Mouse (Mus musculus) embryo, embryonic 10 days (tissue): ENCODE measurements around the gene Usp3.

Experiments
- DNase-seq: peaks from one replicate; pipeline ENCODE4 v3.0.0-alpha.2; 2015; ENCODE audit warnings: low spot score

Usp3 gene

DNA sequence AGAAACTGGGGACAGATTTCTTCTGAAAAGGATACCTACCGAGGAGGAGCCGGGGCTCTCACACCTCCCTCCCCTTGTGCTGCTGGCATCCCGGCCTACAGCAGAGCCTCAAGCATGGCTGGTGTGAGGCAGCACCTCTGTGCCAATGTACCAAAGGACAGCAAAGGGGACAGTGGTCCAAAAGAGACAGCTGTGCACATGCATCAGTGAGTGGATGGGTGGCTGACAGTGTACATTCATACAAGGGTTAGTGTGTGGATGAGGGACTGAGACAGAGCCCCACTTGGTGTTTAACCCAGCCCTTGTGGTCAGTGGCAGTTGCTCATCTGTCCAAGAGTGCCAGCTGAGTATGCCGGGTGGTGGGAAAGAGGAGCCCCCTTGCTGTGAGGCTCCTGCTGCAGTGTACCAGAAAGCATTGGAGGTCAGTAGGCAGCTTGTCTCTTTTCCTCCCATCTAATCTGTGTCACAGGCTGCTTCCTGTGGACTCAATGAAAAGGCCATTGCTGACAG lies 84.0 kb downstream of the Usp3 start:
- DNase-seq: no peak

DNA sequence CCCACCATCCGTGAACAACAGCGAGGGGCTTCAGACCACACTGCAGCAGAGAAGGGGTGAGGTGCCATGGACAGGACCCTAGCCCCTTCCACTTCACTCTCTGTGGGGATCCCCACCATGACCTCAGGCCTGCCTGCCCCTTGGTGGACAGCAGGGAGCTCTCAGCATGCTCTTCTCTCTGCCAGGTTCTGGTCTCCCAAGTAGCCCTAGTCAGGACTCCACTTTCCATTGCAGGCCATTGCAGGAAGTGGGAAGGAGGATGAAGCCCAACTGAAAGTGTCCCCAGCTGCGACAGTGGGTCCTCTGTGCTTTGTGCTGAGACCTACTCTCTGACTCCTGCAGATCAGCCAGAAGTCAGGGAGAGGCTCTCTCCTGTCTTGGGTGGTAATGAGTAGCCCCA lies 85.3 kb downstream of the Usp3 start:
- DNase-seq: no peak

DNA sequence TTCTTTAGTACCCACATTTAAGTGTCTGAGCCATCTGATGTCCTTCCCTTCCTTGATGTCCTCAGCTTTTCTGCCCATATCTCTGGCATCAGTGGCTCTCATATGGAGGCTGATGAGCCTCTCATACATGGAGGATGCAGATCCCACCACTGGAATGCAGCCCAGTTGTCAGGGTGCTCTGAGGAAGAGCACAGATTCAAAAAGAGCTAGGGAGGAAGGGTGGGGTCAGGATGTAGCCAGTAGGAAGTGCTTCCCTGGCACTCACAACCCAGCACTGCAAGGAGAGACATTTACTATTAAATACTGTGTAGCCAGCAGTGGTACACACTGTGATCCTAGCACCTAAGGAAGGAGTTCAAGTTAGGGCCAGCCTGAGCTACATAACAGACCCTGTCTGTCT lies 86.5 kb downstream of the Usp3 start:
- DNase-seq: no peak

DNA sequence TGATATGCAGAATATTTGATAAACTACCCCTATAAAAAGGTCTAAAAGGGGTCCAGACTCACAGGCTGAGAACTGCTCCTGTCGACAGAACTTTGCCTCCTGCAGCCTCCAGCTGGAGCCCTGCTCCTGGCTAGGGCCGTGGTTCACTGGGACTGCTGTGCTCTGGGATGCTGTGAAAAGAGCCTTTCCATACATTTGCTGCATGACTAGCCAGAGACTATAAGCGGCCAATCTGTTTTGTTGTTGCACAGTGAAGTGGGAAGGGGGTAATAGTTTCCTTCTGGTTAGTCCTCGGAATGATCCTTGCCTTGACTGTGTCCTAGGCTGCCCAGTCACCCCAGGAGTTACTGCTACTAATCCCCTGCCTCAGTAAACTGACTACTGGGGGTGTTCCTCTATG lies 86.9 kb downstream of the Usp3 start:
- peak; percentile 77 for DNase-seq

DNA sequence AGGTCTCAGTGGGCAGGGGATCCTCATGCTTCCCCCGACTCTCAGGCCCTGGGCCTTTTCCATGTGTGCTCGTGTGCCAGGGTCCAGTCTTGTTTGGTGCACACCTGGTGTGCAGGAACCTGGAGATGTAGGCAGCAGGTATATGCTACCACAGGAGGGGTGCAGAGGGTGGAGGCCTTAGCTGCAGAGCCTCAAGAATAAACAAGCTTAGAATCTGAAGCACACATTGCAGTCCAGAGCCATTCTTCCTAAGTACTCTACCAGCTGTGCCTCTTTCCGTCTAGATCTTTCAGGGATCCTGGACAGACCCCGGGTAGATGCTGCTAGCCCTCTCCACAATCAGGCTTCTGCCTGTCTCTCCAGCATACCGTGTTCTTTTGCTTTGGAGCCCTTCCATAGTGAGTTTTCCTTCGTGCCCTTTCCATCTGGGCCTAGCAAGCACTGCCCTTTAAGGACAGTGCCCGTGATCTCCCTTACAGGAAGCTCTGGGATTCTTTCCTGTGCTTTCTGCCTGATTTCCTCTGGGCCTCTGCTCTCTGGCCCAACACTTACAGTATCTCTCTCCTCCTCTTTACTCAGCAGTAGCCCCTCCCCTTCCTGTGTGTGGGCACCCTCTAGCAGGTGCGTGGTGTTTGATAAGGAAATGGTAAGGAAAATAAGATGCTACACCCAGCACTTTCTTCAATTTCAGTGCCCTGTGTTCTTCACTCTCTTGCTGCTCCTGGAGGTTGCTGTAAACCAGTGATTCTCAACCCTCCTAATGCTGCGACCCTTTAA lies 87.6 kb downstream of the Usp3 start:
- DNase-seq: no peak

DNA sequence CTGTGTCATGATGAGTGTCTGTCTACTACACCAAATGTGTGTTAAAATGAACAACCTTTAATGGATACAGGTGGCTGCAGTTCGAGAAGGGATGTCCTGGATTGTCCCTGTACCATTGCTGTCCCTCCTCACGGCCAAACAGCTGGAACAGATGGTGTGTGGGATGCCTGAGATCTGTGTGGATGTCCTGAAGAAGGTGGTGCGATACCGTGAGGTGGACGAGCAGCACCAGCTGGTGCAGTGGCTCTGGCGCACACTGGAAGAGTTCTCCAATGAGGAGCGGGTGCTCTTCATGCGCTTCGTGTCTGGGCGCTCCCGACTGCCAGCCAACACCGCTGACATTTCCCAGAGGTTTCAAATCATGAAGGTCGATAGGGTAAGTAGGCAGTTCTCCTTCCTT lies 88.4 kb downstream of the Usp3 start:
- no peak for DNase-seq

DNA sequence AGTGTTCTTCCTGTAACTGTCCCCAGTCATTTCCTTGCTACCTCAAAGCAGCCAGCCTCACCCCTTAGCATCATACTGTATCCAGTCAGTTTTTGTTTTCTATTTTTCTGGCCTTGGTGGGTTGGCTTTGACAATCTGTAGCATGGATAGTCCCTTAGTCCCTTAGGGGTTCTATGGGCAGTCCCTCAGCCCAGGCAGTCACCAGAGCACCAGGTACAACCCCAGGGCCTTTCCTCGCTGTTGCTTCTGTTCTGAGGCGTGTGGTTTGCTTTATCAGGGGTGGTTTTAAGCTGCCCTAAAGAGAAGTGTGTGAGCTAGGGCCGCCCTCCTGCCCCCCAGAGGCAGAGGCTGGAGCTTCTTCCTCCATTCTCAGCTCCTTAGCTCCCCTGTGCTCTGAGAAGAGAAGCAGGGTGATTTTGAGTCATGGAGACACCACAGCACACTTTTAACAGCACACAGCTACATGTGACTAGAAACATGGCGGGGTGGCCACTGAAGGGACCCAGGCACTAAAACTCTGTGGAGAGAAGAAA lies 89.0 kb downstream of the Usp3 start:
- no peak for DNase-seq

DNA sequence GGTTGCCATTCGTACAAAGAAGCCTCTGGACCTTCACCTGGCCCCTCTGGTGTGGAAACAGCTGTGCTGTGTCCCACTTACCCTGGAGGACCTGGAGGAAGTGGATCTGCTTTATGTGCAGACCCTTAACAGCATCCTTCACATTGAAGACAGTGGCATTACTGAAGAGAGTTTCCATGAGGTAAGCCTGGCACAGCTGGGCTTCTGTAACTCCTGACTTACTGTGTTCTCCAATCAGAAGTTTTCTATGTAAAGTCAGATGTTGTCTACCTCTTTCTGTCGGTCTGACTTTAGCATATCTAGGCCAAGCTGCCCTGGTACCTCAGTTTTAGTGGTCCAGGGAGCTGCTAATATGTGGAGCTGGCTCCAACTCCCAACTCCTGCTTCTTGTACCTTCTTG lies 91.7 kb downstream of the Usp3 start:
- no peak for DNase-seq

DNA sequence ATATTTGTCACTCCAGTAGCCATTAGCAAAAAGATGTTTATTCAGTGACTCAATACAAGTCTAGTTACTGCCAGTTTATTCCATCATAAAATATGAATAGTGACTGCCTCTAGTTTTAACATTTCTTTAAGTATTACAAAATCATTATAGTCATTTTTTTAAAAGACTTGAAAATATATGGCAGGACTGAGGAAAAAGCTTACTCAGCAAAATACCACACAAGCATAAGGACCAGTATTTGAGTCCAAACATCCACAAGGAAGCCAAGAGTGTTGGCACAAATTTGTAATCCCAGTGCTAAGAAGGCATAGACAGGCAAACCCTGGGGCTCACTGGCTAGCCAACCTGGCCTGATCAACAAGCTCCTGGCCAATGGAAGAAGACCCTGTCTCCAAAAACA lies 99.0 kb downstream of the Usp3 start:
- DNase-seq: no peak

DNA sequence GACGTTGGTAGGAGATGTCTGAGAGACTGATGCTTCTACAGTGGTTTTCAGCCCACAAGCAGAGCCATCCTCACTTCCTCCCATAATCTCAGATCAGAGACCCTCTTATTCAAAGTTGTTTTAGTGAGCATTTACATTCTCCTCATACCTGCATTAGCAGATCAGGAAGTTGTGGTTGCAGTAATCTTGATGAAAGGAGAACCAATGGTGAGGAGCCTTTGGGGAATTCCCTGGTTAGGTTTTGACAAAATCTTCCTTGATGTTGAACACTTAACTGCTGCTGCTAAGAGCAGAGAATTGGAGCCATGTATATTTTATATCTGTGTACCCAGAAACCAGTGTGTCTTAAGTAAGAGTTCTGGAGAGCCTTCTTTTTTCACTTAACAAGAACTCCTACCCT lies 100.6 kb downstream of the Usp3 start:
- no peak for DNase-seq

DNA sequence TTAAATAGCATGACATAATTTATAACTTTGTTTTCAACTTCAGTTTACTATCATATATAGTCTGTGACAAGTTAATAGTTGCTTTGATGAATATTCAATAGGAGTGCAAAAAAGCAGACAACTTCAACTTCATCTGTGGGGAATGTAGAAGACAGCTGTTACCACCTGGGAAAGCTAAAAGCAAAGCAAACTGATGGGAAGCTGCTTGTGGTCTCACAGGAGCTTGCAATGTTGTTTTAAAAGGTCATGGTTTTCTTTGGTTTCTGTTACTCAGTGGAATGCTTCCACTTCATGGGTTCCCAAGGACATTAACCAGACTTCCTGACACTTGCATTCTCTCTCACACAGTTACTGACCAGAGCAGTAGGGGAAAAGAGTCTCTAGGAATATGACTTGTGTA lies 104.2 kb downstream of the Usp3 start:
- DNase-seq: no peak

DNA sequence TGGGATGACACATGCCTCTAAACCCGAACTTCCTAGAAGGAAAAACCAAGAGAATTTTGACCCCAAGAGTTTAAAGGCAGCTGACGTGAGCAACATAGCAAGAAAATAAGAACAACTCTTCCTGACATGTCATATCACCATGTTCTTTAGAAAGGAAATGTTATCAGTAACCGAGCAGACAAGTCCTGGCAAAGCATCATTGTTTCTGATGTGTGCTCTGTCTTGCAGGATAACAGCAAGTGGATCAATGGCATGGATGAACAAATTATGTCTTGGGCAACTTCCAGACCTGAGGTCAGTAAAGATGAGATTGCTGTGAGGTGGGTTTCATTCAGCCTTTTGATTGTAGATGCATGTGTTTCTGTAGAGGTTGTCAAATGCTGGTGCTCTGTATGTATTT lies 109.5 kb downstream of the Usp3 start:
- DNase-seq: no peak

DNA sequence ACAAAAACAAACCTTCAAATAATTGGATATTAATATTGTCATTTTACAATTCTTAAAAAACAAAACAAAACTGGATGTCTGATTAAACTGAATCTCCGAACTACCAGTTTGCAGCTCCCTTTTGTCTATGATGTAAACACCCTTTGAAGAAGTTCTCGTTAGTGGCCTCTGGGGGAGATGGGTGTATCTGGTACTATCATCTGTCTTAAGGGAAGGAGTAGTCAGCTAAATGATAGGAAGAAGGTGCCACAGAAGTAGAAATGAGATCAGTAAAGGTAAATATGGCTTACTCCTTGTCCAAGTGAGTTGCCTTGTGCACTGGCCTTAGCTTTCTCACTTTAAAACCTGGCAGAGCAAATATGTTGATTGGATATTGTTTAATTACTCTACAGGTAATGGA lies 115.2 kb downstream of the Usp3 start:
- DNase-seq: no peak

DNA sequence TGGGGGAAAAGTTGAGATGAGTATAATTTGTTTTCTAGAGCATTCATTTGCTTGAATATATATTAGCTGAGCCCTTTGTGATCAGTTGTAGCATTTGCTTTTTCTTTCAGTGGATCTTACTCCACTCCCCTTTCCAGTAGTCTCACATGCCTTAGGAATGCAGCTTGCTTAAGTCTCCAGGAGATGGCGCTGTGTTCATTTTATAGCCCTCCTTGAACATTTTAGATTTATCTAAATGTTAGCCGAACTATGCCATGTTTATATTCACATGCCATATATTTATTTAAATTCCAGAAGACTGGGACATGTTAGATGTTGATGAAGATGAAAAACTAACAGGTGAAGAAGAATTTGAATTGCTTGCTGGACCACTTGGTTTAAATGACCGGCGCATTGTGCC lies 127.9 kb downstream of the Usp3 start:
- peak; percentile 64 for DNase-seq
